Mouse (Mus musculus) kidney, adult 2 months (tissue): ENCODE measurements at regions not wholly inside any gene's neighbourhood (a gene's known extent, or its start where the extent isn't known, plus 50 kb on each side); places are given as distances from the start of the nearest gene placed in this dataset.
A peak's percentile ranks its signal among the peaks of the same experiment; 100 is the strongest.

ENCODE experiments used
- DNase-seq: peaks from one replicate; pipeline ENCODE4 v3.0.0; 2021
- H3K27ac ChIP-seq: fragments of 200-500 bp; 2 replicates; pipeline ENCODE4 v1.5.1; 2012; ENCODE audit warnings: low read depth, low read length, control low read depth, inconsistent platforms; ENCODE audit not compliant: insufficient read depth
- H3K27me3 ChIP-seq: fragments of 200-500 bp; replicated peaks from 2 replicates; pipeline ENCODE4 v1.6.1; 2012; ENCODE audit warnings: mild to moderate bottlenecking, moderate library complexity, low read length, inconsistent platforms; ENCODE audit not compliant: control insufficient read depth, insufficient read depth
- H3K36me3 ChIP-seq: fragments of 200-500 bp; 2 replicates; pipeline ENCODE4 v1.6.1; 2012; ENCODE audit warnings: mild to moderate bottlenecking, moderate library complexity, low read length, inconsistent platforms; ENCODE audit not compliant: control insufficient read depth, insufficient read depth
- H3K4me1 ChIP-seq: fragments of 200-500 bp; 2 replicates; pipeline ENCODE4 v1.6.1; 2011; ENCODE audit warnings: low read length; ENCODE audit not compliant: control insufficient read depth, insufficient read depth
- H3K4me3 ChIP-seq: fragments of 200-500 bp; 2 replicates; pipeline ENCODE4 v1.5.1; 2011; ENCODE audit warnings: mild to moderate bottlenecking, low read depth, low read length, control low read depth; ENCODE audit not compliant: insufficient read depth
- CTCF ChIP-seq: fragments of 200-500 bp; conservative IDR thresholded peaks from 2 replicates; pipeline ENCODE4 v1.5.1; 2011; ENCODE audit warnings: low read depth, mild to moderate bottlenecking, control low read depth, low read length, moderate library complexity, mixed read lengths; ENCODE audit not compliant: insufficient read depth, insufficient read length
- POLR2A ChIP-seq: fragments of 200-500 bp; IDR thresholded peaks from one replicate; pipeline ENCODE4 v1.6.1; 2011; ENCODE audit warnings: low read depth, low read length, control low read depth
- WGBS: fragments of 180-500 bp; shearing (Covaris S2); methylation state at CpG from one replicate; pipeline ENCODE4 v1.1.7; 2018; 5-methylcytosine and 5-hydroxymethylcytosine counted together

DNA sequence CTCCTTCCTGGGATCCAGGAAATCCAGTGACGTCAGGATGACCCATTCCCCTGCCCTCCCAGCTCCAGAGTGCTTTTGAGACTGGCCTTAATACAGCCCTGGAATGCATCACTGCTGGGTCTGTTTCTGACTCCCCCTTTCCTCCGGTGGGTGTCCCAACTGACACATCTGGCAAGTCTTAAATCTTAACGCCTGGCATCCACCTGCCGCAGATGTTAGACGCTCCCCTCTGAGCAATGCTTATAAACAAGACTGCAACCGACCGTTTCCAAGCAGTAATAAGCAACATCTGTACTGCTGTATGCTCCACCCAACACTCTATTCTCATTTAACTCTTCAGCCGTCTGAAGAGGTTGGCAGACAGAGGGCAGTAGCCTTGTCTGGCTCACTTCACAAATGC lies 161.7 kb upstream of the Prok2 start:
- DNase-seq = no peak
- Histone ChIP-seq H3K27ac (no peak overlapping the region), H3K4me3 (no peak overlapping the region), H3K27me3 (no peaks in the 10 kb centered on the region), H3K4me1 (no peaks in the 10 kb centered on the region), H3K36me3 (no peaks in the 10 kb centered on the region)
- TF ChIP-seq POLR2A (no peak), CTCF (no peak)
- 58% methylated on average over 8 of the region's 8 CpGs for WGBS

DNA sequence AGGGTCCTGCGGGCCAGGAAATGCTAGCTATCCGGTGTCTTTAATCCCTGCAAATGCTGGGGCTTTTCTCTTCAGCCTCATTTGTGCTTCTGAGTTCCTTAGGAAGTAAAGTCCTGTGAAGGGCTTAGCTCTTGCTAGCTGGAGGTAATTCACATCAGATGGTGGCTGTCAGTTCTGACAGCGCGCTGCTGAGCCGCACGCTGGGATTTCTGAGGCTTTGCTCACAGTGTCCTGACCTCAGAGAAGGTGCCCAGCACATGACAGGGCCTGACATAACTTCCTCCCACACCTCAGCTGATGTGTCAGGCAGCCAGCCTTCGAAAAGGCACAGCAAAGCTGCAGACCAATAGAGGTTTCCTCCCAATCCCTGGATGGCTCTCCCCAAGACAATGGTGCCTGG lies 158.6 kb upstream of the Prok2 start:
- Histone ChIP-seq H3K27ac (no peak overlapping the region), H3K4me3 (no peak overlapping the region), H3K36me3 (no peaks in the 10 kb centered on the region), H3K4me1 (no peaks in the 10 kb centered on the region), H3K27me3 (no peaks in the 10 kb centered on the region)
- TF ChIP-seq CTCF = no peak
- TF ChIP-seq POLR2A = no peak
- 50% methylated on average over 7 of the region's 7 CpGs for WGBS
- DNase-seq = no peak

DNA sequence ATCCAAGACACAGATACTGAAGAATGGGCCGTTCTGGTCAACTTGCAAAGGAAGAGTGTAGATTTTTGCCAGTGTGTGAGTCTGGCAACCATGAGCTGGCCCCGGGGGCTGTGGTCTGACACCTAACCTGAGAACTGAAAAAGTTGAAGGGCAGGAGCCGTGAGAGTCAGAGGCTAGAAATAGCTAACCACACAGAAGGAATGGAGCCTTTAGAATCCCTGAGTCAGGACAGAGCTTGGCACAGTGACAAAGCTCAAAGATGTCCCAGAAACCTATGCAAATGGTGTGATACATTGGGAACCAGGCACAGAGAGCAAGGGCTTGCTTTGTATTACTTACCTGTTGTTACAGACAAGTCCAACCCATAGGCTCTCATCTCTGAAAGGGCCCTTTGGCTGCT lies 157.9 kb upstream of the Prok2 start:
- 52% methylated on average over 3 of the region's 3 CpGs for WGBS
- no peak for DNase-seq
- no peak overlapping the region for H3K4me3 ChIP-seq
- no peaks in the 10 kb centered on the region for H3K27me3 ChIP-seq
- TF ChIP-seq POLR2A (no peak), CTCF (no peak)
- no peaks in the 10 kb centered on the region for H3K36me3 ChIP-seq
- H3K27ac ChIP-seq = no peak overlapping the region
- H3K4me1 ChIP-seq = no peaks in the 10 kb centered on the region

DNA sequence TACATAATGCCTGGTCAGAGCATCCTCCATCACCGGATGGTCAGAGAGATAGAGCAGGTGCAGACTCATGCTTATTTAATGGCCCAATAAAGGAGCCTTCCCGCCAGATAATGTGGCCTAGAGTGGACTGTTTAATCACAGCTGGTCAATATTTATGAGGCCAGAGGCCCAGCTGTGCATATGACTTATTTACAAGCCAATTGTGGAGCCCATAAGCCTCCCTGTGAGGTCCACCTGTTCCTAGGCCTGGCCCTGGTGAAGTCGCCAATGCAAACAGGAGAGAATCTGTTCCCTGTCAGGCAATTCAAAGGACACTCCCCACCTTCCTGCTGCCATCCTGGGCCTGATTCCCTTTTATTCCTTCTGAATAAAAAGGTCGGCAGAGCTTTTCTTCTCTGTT lies 155.4 kb upstream of the Prok2 start:
- no peak for DNase-seq
- WGBS = 76% methylated on average over 4 of the region's 4 CpGs
- no peaks in the 10 kb centered on the region for H3K36me3 ChIP-seq
- no peaks in the 10 kb centered on the region for H3K27me3 ChIP-seq
- no peaks in the 10 kb centered on the region for H3K4me1 ChIP-seq
- TF ChIP-seq CTCF = no peak
- TF ChIP-seq POLR2A = no peak
- H3K4me3 ChIP-seq = no peak overlapping the region
- no peak overlapping the region for H3K27ac ChIP-seq

DNA sequence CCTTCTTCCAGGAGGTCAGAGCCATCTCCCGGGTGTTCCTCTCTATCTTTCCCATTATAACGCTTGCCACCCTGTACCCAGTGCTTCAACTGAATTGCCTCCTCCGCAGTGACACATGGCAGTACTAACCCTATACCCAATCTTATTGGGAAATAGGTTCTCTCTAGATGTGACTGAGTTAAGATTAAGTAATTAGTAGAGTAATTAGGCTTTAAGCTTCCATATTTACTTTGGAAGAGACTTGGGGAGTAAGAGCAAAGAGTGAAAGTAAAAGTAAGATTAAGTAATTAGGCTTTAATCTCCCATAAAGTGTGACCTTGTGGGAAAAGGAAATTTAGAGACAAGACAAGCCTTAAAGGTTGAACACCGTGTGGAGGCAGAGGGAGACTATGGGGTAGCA lies 148.7 kb upstream of the Prok2 start:
- H3K27ac ChIP-seq = no peak overlapping the region
- WGBS = 82% methylated on average over 4 of the region's 4 CpGs
- no peaks in the 10 kb centered on the region for H3K36me3 ChIP-seq
- no peaks in the 10 kb centered on the region for H3K27me3 ChIP-seq
- no peaks in the 10 kb centered on the region for H3K4me1 ChIP-seq
- DNase-seq = no peak
- no peak for TF ChIP-seq POLR2A
- no peak for TF ChIP-seq CTCF
- H3K4me3 ChIP-seq = no peak overlapping the region

DNA sequence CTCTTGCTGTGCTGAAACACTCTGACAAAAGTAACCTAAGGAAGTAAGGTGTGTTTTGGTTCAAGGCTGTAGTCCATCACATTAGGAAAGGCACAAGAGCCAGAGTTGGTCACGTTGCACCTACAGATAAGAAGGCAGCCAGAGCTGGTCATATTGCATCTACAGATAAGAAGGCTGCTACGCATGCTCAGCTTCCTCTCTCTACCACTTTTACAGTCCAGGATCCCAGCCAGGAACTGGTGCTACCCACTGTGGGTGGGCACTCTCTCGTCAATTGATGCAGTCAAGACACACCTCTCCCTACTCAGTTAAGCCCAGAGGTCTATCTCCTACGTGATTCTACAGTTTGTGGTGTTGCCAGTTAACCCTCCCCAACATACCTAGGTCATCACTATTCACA lies 147.8 kb upstream of the Prok2 start:
- no peaks in the 10 kb centered on the region for H3K27me3 ChIP-seq
- H3K27ac ChIP-seq = no peak overlapping the region
- H3K4me1 ChIP-seq = no peaks in the 10 kb centered on the region
- H3K36me3 ChIP-seq = no peaks in the 10 kb centered on the region
- no peak overlapping the region for H3K4me3 ChIP-seq
- WGBS = 70% methylated on average over 4 of the region's 4 CpGs
- TF ChIP-seq POLR2A = no peak
- no peak for TF ChIP-seq CTCF
- DNase-seq = no peak

DNA sequence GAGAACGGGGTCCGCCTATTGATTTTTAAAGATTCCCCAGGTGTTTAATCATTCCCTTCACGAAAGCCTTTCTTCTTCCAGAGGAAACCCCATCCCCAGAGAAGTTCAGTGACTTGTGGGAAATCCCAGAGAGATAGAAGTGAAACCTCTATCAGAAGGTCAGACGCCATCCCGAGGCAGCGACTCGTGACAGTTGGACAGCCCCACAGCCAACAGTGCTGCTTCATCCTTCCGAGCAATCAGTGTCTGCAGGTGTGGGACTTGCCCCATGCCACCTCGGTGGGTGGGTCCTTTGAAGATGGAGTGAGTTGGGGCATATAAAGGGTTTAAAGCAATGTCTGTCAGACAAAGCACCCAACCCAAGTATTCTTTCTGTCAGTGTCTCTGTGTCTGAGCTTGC lies 139.9 kb upstream of the Prok2 start:
- H3K4me3 ChIP-seq = no peak overlapping the region
- no peak overlapping the region for H3K27ac ChIP-seq
- TF ChIP-seq POLR2A (no peak), CTCF (no peak)
- DNase-seq = no peak
- no peaks in the 10 kb centered on the region for H3K36me3 ChIP-seq
- H3K4me1 ChIP-seq = no peaks in the 10 kb centered on the region
- 61% methylated on average over 9 of the region's 9 CpGs for WGBS
- no peaks in the 10 kb centered on the region for H3K27me3 ChIP-seq

DNA sequence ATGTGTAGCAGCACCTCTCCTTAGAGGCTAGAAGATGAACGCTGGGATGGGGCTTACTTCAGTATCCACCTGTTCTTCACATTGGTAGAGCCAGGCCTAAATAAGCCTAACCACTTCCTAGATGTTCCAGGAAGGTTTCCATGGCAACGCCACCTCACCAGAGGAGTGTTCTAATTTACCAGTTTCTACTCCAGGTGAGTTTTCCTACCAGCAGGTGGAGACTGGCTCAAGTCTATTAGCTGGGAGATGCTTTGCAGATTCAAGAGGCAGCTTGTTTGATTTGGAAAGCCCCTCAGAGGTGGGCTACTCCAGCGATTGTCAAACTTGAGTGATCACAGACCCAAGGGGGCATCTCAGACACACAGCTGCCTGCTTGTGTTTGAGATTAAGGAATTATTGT lies 138.8 kb upstream of the Prok2 start:
- H3K4me3 ChIP-seq = no peak overlapping the region
- 63% methylated on average over 3 of the region's 3 CpGs for whole genome bisulfite sequencing
- H3K27ac ChIP-seq = no peak overlapping the region
- TF ChIP-seq CTCF = no peak
- TF ChIP-seq POLR2A = no peak
- H3K36me3 ChIP-seq = no peaks in the 10 kb centered on the region
- no peaks in the 10 kb centered on the region for H3K27me3 ChIP-seq
- H3K4me1 ChIP-seq = no peaks in the 10 kb centered on the region
- DNase-seq = peak; percentile 17
